Mouse (Mus musculus): ENCODE data around the gene Slc4a5.

GRCm38 (mm10) chr6:83350172-83350571, 130.5 kb downstream of the Slc4a5 start:
- TF ChIP-seq MAFK (IDR thresholded peaks at IDR 0.05; ENCODE audit: insufficient read depth, low read depth, low read length) (no peak), HCFC1 (IDR thresholded peaks at IDR 0.05; ENCODE audit: borderline replicate concordance, insufficient read depth, low read length) (no peak), CHD2 (IDR thresholded peaks at IDR 0.05; ENCODE audit: low read depth, low read length) (no peak), ZNF384 (IDR thresholded peaks at IDR 0.05; ENCODE audit: low read depth, low read length) (no peak)

All from ES-E14 (cell line).